Mouse (Mus musculus) adrenal gland (tissue): ENCODE data around the gene Slc23a2.

Source experiments
- intact Hi-C: fragments of 180-260 bp; cut with DNase I; formaldehyde crosslinking; loops from one replicate; pipeline ENCODE4 v1.15.1; 2025

Slc23a2 gene

GRCm38 (mm10) chr2:132024028-132024427 is 120.9 kb downstream of the Slc23a2 start:
- intact Hi-C loops, result no loop called here

- intact Hi-C loops, result no loop called here
These were observed 122.3 kb downstream of the Slc23a2 start for GRCm38 (mm10) chr2:132022621-132023020.

GRCm38 (mm10) chr2:132021616-132022015 is 123.3 kb downstream of the Slc23a2 start:
- intact Hi-C loops, result no loop called here

GRCm38 (mm10) chr2:132020991-132021541 is 123.8 kb downstream of the Slc23a2 start:
- intact Hi-C loops, result no loop called here

GRCm38 (mm10) chr2:132020420-132020819 is 124.5 kb downstream of the Slc23a2 start:
- intact Hi-C loops, result no loop called here

GRCm38 (mm10) chr2:132019372-132019811 is 125.5 kb downstream of the Slc23a2 start:
- intact Hi-C loops, result no loop called here

- intact Hi-C loops, result no loop called here
These were observed 126.8 kb downstream of the Slc23a2 start for GRCm38 (mm10) chr2:132018156-132018555.

GRCm38 (mm10) chr2:132017611-132018010 is 127.3 kb downstream of the Slc23a2 start:
- intact Hi-C loops, result no loop called here

- intact Hi-C loops, result no loop called here
These were observed 128.9 kb downstream of the Slc23a2 start for GRCm38 (mm10) chr2:132016034-132016433.

- intact Hi-C loops, result no loop called here
These were observed 131.8 kb downstream of the Slc23a2 start for GRCm38 (mm10) chr2:132013152-132013551.

GRCm38 (mm10) chr2:132010781-132011180 is 134.1 kb downstream of the Slc23a2 start:
- intact Hi-C loops, result no loop called here

GRCm38 (mm10) chr2:132008186-132008585 is 136.7 kb downstream of the Slc23a2 start:
- intact Hi-C loops, result no loop called here

GRCm38 (mm10) chr2:132007475-132007819 is 137.5 kb downstream of the Slc23a2 start:
- intact Hi-C loops, result no loop called here

- intact Hi-C loops, result no loop called here
These were observed 138.1 kb downstream of the Slc23a2 start for GRCm38 (mm10) chr2:132006561-132007474.

GRCm38 (mm10) chr2:132005445-132005844 is 139.5 kb downstream of the Slc23a2 start:
- intact Hi-C loops, result no loop called here

- intact Hi-C loops, result no loop called here
These were observed 140.3 kb downstream of the Slc23a2 start for GRCm38 (mm10) chr2:132004495-132005136.

GRCm38 (mm10) chr2:132003916-132004315 is 141.0 kb downstream of the Slc23a2 start:
- intact Hi-C loops, result no loop called here
